Mouse (Mus musculus) embryonic fibroblast, embryonic 13.5 days (primary cell): ENCODE measurements around the gene Gpam. TPM values are rescaled to one million over a fixed set of nuclear protein-coding genes. Genes with fewer than 3 reads are reported as not detected.
"Not testable (repeated sequence)": the region's sequence is repeated elsewhere in the genome, so short reads cannot be mapped to it uniquely, and the experiment has no call there.

Experiments
- H3K27ac ChIP-seq: 2 replicates; pipeline ENCODE4 v1.5.1; 2012; ENCODE audit warnings: low read length, control low read depth, inconsistent platforms; ENCODE audit not compliant: insufficient read depth
- H3K4me1 ChIP-seq: 2 replicates; pipeline ENCODE4 v1.6.1; 2011; ENCODE audit warnings: low read length; ENCODE audit not compliant: control insufficient read depth, insufficient read depth
- H3K4me3 ChIP-seq: 2 replicates; pipeline ENCODE4 v1.5.1; 2011; ENCODE audit warnings: mild to moderate bottlenecking, control low read depth, low read length; ENCODE audit not compliant: insufficient read depth
- CTCF ChIP-seq: IDR thresholded peaks from 2 replicates; pipeline ENCODE4 v1.5.1; 2011; ENCODE audit warnings: mild to moderate bottlenecking, control low read depth, low read length, moderate library complexity, borderline replicate concordance; ENCODE audit not compliant: insufficient read depth
- POLR2A ChIP-seq: IDR thresholded peaks from 2 replicates; pipeline ENCODE4 v1.6.1; 2011; ENCODE audit warnings: low read depth, mild to moderate bottlenecking, control low read depth, low read length, moderate library complexity
- polyA plus RNA-seq: library from polyadenylated mRNA; stranded (reverse); fragments of >200 nt; gene quantifications from 2 replicates; pipeline ENCODE4 v1.2.4, GENCODE M21; 2011; ENCODE audit warnings: low read depth; ENCODE audit not compliant: missing spikeins, insufficient read length

Gpam gene
- polyA plus RNA-seq, 1 experiment = 13.7 TPM

DNA sequence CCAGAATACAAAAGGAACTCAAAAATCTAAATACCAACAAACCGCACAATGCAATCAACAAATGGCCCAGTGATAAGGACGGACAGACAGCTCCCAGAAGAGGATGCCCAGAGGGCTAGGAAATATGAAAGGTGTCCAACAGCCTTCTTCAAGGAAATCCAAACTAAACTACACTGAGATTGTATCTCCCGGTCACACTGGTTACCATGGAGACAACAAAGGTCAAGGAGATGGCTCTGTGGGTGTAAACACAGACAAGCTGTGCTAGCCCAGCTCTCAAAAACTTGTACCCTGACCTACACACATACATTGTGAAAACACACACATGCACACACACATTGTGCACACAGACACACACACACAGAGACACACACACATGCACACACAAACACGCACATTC is 35.2 kb upstream of the Gpam start:
- Histone ChIP-seq H3K4me1 (no peaks in the 10 kb centered on the region), H3K4me3 (no peak overlapping the region), H3K27ac (no peak overlapping the region)
- TF ChIP-seq CTCF (no peak), POLR2A (no peak)

DNA sequence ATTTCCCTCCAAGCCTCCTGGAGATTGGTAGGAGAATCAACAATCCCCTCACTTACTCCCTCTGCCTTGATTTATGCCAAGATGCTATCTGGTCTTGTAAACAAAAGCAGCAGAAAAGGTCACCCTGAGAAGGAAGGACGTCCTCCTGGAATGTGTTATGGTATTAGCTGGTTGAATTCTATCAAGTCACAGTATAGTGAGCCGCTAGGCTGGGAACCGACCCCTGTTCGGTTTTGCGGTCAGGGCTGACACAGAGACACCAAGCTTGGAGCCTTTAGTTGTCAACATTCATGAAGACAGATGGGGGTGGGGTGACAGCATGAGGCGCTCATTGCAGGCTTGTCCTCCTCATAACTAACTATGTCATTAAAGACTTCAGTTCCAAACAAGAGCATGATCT is 32.8 kb upstream of the Gpam start:
- no peak for TF ChIP-seq CTCF
- Histone ChIP-seq H3K4me1 (no peaks in the 10 kb centered on the region), H3K27ac (no peak overlapping the region), H3K4me3 (no peak overlapping the region)

DNA sequence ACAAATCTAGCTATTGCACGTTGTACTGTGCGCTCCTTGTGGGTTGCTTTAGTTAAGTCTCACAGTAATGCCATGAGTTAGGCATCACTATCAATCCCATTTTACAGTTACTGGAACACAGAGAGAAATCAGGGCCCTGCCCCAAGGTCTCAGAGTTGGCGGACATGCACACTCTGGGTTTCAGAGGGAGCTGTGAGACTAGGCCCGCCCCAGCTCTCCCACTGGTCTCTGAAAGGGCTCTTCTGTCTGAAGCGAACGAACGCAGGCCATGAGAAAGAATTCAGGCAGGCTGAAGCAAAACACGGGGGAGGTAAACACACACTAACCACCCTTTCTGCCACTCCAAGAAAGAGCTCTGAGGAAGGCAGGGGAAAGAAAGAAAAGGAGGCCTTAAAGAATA is 31.6 kb upstream of the Gpam start:
- no peak overlapping the region for H3K4me3 ChIP-seq
- H3K27ac ChIP-seq = no peak overlapping the region
- no peak for TF ChIP-seq POLR2A
- TF ChIP-seq CTCF = no peak
- H3K4me1 ChIP-seq = no peaks in the 10 kb centered on the region

GRCm38 (mm10) chr19:55157029-55157428 is 30.0 kb upstream of the Gpam start:
- TF ChIP-seq POLR2A (no peak), CTCF (no peak)
- Histone ChIP-seq H3K27ac (no peak overlapping the region), H3K4me3 (no peak overlapping the region), H3K4me1 (no peaks in the 10 kb centered on the region)

- H3K27ac ChIP-seq = no peak overlapping the region
These were observed 25.9 kb upstream of the Gpam start for GRCm38 (mm10) chr19:55152983-55153382.

GRCm38 (mm10) chr19:55152274-55152673 is 25.2 kb upstream of the Gpam start:
- not testable (repeated sequence) for H3K4me3 ChIP-seq, H3K27ac ChIP-seq, H3K4me1 ChIP-seq

More at GRCm38 (mm10) chr19:55152983-55153382, 25.9 kb upstream of the Gpam start:
- no peak for TF ChIP-seq POLR2A
- no peak for TF ChIP-seq CTCF
- Histone ChIP-seq H3K4me3 (no peak overlapping the region), H3K4me1 (no peaks in the 10 kb centered on the region)

- Histone ChIP-seq H3K27ac (no peak overlapping the region), H3K4me1 (no peaks in the 10 kb centered on the region), H3K4me3 (no peak overlapping the region)
- TF ChIP-seq POLR2A (no peak), CTCF (no peak)
These were observed 22.6 kb upstream of the Gpam start for GRCm38 (mm10) chr19:55149646-55150045.

DNA sequence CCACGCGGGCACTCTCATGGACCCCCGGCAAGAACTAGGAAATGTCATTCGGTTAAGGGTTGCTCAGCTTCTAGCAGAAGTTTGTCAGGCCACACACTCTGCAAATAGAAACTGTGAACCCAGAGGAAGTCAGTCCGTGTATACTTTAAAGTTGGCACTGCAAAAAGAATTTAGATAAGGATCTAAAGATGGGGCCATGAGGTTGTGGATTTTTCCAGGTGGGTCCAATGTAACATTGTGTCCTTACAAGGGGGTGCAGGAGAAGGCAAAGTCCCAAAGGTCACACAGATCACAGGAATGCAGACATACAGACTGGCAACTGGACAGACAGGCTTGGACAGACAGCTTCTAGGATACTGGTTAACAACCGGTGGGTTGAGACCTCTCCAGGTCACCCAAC is 21.1 kb upstream of the Gpam start:
- H3K27ac ChIP-seq = no peak overlapping the region
- no peak for TF ChIP-seq CTCF
- TF ChIP-seq POLR2A = no peak
- no peaks in the 10 kb centered on the region for H3K4me1 ChIP-seq
- no peak overlapping the region for H3K4me3 ChIP-seq

DNA sequence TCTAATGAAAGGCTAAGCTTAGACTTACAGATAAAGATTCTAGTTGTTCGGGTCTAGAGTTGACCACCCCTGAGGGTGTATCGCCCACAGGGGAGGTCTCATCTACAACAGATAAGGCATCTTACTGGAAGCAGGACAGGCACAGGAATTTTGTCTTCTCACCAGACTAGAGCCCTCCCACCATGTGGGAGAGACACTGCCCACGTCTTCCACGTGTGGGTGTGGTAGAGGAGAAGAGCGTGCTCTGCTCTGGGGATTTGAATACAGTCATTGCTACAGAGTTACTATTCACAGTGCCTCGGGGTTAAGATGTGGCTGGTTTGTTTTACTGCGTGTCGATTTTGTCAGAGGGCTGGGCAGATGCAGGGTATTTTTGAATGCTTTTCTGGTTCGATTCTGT is 20.5 kb upstream of the Gpam start:
- no peak for TF ChIP-seq POLR2A
- no peak for TF ChIP-seq CTCF
- Histone ChIP-seq H3K27ac (no peak overlapping the region), H3K4me3 (no peak overlapping the region), H3K4me1 (no peaks in the 10 kb centered on the region)

GRCm38 (mm10) chr19:55145136-55145535 is 18.1 kb upstream of the Gpam start:
- no peak overlapping the region for H3K4me3 ChIP-seq
- TF ChIP-seq CTCF (no peak), POLR2A (no peak)
- H3K4me1 ChIP-seq = no peaks in the 10 kb centered on the region
- H3K27ac ChIP-seq = no peak overlapping the region

GRCm38 (mm10) chr19:55144691-55145090 is 17.7 kb upstream of the Gpam start:
- no peak overlapping the region for H3K4me3 ChIP-seq
- no peaks in the 10 kb centered on the region for H3K4me1 ChIP-seq
- H3K27ac ChIP-seq = no peak overlapping the region
- TF ChIP-seq POLR2A (no peak), CTCF (no peak)
